Mouse (Mus musculus): ENCODE results near the gene Slc6a16. TPM values are rescaled to one million over a fixed set of nuclear protein-coding genes. Genes with fewer than 3 reads are reported as not detected.

Gene Slc6a16
- polyA plus RNA-seq, 1 experiment from 2014 or later = 0.27 TPM

Other genes with a start within 250 kb of the Slc6a16 start
- gene Irf3, start 243.4 kb upstream of the Slc6a16 start, polyA plus RNA-seq (2015; fragmentation: Nextera tagmentation; extraction: Ambion mirVana) = 60.3 and 67.3 TPM in 2 replicates
- gene Bcl2l12, start 242.4 kb upstream of the Slc6a16 start, polyA plus RNA-seq (2015; fragmentation: Nextera tagmentation; extraction: Ambion mirVana) = 17.3 and 17.4 TPM in 2 replicates
- gene Scaf1, start 224.7 kb upstream of the Slc6a16 start, polyA plus RNA-seq (2015; fragmentation: Nextera tagmentation; extraction: Ambion mirVana) = 46.2 and 47.2 TPM in 2 replicates
- gene Rras, start 223.1 kb upstream of the Slc6a16 start, polyA plus RNA-seq (2015; fragmentation: Nextera tagmentation; extraction: Ambion mirVana) = 15.0 and 16.5 TPM in 2 replicates
- gene Prr12, start 188.2 kb upstream of the Slc6a16 start, polyA plus RNA-seq (2015; fragmentation: Nextera tagmentation; extraction: Ambion mirVana) = 12.3 and 15.1 TPM in 2 replicates
- gene Nosip, start 178.7 kb upstream of the Slc6a16 start, polyA plus RNA-seq (2015; fragmentation: Nextera tagmentation; extraction: Ambion mirVana) = 58.9 and 65.6 TPM in 2 replicates
- 16.8 and 17.2 TPM in 2 replicates for gene Prrg2, start 178.4 kb upstream of the Slc6a16 start, polyA plus RNA-seq (2015; fragmentation: Nextera tagmentation; extraction: Ambion mirVana)
- gene Rcn3, start 148.9 kb upstream of the Slc6a16 start, polyA plus RNA-seq (2015; fragmentation: Nextera tagmentation; extraction: Ambion mirVana) = 127 and 134 TPM in 2 replicates
- gene Fcgrt, start 137.2 kb upstream of the Slc6a16 start, polyA plus RNA-seq (2015; fragmentation: Nextera tagmentation; extraction: Ambion mirVana) = 25.6 and 27.3 TPM in 2 replicates
- 920 and 971 TPM in 2 replicates for gene Rps11, start 116.6 kb upstream of the Slc6a16 start, polyA plus RNA-seq (2015; fragmentation: Nextera tagmentation; extraction: Ambion mirVana)
- gene Rpl13a, start 112.3 kb upstream of the Slc6a16 start, polyA plus RNA-seq (2015; fragmentation: Nextera tagmentation; extraction: Ambion mirVana) = 746 and 820 TPM in 2 replicates
- gene Gm45713, start 104.9 kb upstream of the Slc6a16 start, polyA plus RNA-seq (2015; fragmentation: Nextera tagmentation; extraction: Ambion mirVana) = 0.53 TPM in 1 of 2 replicates, not detected in the other
- gene Flt3l, start 104.7 kb upstream of the Slc6a16 start, polyA plus RNA-seq (2015; fragmentation: Nextera tagmentation; extraction: Ambion mirVana) = 1.3 and 1.5 TPM in 2 replicates
- 79.9 and 91.9 TPM in 2 replicates for gene Pih1d1, start 86.8 kb upstream of the Slc6a16 start, polyA plus RNA-seq (2015; fragmentation: Nextera tagmentation; extraction: Ambion mirVana)
- 19.0 and 19.6 TPM in 2 replicates for gene Aldh16a1, start 86.5 kb upstream of the Slc6a16 start, polyA plus RNA-seq (2015; fragmentation: Nextera tagmentation; extraction: Ambion mirVana)
- gene Slc17a7, start 77.1 kb upstream of the Slc6a16 start, polyA plus RNA-seq (2015; fragmentation: Nextera tagmentation; extraction: Ambion mirVana) = 0.78 and 0.83 TPM in 2 replicates
- gene Gfy, start 61.5 kb upstream of the Slc6a16 start, polyA plus RNA-seq (2015; fragmentation: Nextera tagmentation; extraction: Ambion mirVana) = not detected in 2 replicates
- not detected in 2 replicates for gene Pth2, start 60.1 kb upstream of the Slc6a16 start, polyA plus RNA-seq (2015; fragmentation: Nextera tagmentation; extraction: Ambion mirVana)
- gene Ccdc155, start 36.2 kb upstream of the Slc6a16 start, polyA plus RNA-seq (2015; fragmentation: Nextera tagmentation; extraction: Ambion mirVana) = 0.29 and 0.45 TPM in 2 replicates
- 14.6 and 19.8 TPM in 2 replicates for gene Dkkl1, start 28.9 kb upstream of the Slc6a16 start, polyA plus RNA-seq (2015; fragmentation: Nextera tagmentation; extraction: Ambion mirVana)
- gene Tead2, start 25.3 kb upstream of the Slc6a16 start, polyA plus RNA-seq (2015; fragmentation: Nextera tagmentation; extraction: Ambion mirVana) = 65.9 and 85.5 TPM in 2 replicates
- 1.5 and 1.8 TPM in 2 replicates for gene Cd37, start 2.0 kb upstream of the Slc6a16 start, polyA plus RNA-seq (2015; fragmentation: Nextera tagmentation; extraction: Ambion mirVana)
- not detected in 2 replicates for gene Slc6a21, start 36.4 kb downstream of the Slc6a16 start, polyA plus RNA-seq (2015; fragmentation: Nextera tagmentation; extraction: Ambion mirVana)
- 7.1 and 7.2 TPM in 2 replicates for gene Trpm4, start 92.7 kb downstream of the Slc6a16 start, polyA plus RNA-seq (2015; fragmentation: Nextera tagmentation; extraction: Ambion mirVana)
- gene Hrc, start 94.2 kb downstream of the Slc6a16 start, polyA plus RNA-seq (2015; fragmentation: Nextera tagmentation; extraction: Ambion mirVana) = 0.55 and 0.74 TPM in 2 replicates
- gene Ppfia3, start 125.9 kb downstream of the Slc6a16 start, polyA plus RNA-seq (2015; fragmentation: Nextera tagmentation; extraction: Ambion mirVana) = 18.4 and 20.3 TPM in 2 replicates
- 11.1 and 11.6 TPM in 2 replicates for gene Lin7b, start 129.5 kb downstream of the Slc6a16 start, polyA plus RNA-seq (2015; fragmentation: Nextera tagmentation; extraction: Ambion mirVana)
- gene Snrnp70, start 154.7 kb downstream of the Slc6a16 start, polyA plus RNA-seq (2015; fragmentation: Nextera tagmentation; extraction: Ambion mirVana) = 186 and 225 TPM in 2 replicates
- not detected in 2 replicates for gene Kcna7, start 164.6 kb downstream of the Slc6a16 start, polyA plus RNA-seq (2015; fragmentation: Nextera tagmentation; extraction: Ambion mirVana)
- gene Ntf5, start 172.6 kb downstream of the Slc6a16 start, polyA plus RNA-seq (2015; fragmentation: Nextera tagmentation; extraction: Ambion mirVana) = not detected in 2 replicates
- not detected in 2 replicates for gene Lhb, start 179.7 kb downstream of the Slc6a16 start, polyA plus RNA-seq (2015; fragmentation: Nextera tagmentation; extraction: Ambion mirVana)
- 21.5 and 25.9 TPM in 2 replicates for gene Gys1, start 193.8 kb downstream of the Slc6a16 start, polyA plus RNA-seq (2015; fragmentation: Nextera tagmentation; extraction: Ambion mirVana)
- gene Ruvbl2, start 197.0 kb downstream of the Slc6a16 start, polyA plus RNA-seq (2015; fragmentation: Nextera tagmentation; extraction: Ambion mirVana) = 89.7 and 111 TPM in 2 replicates
- gene Ftl1, start 218.8 kb downstream of the Slc6a16 start, polyA plus RNA-seq (2015; fragmentation: Nextera tagmentation; extraction: Ambion mirVana) = 6,282 and 6,442 TPM in 2 replicates
- gene Bax, start 225.8 kb downstream of the Slc6a16 start, polyA plus RNA-seq (2015; fragmentation: Nextera tagmentation; extraction: Ambion mirVana) = 184 and 237 TPM in 2 replicates
- 0.13 and 0.29 TPM in 2 replicates for gene Tulp2, start 240.8 kb downstream of the Slc6a16 start, polyA plus RNA-seq (2015; fragmentation: Nextera tagmentation; extraction: Ambion mirVana)
- gene Gm45808, start 245.7 kb downstream of the Slc6a16 start, polyA plus RNA-seq (2015; fragmentation: Nextera tagmentation; extraction: Ambion mirVana) = not detected in 2 replicates
- 3.2 and 3.4 TPM in 2 replicates for gene Dhdh, start 247.7 kb downstream of the Slc6a16 start, polyA plus RNA-seq (2015; fragmentation: Nextera tagmentation; extraction: Ambion mirVana)

Data from neural tube, embryonic 13.5 days (tissue).